Mouse (Mus musculus) lung, embryonic 15.5 days (tissue): Measurements from ENCODE around the gene Negr1. TPM values are rescaled to one million over a fixed set of nuclear protein-coding genes. Genes with fewer than 3 reads are reported as not detected.

Source experiments
- ATAC-seq: fragments of 200-750 bp; cut with Nextera tagmentation; 2 replicates; pipeline ENCODE4 v1.8.0; 2017; ENCODE audit warnings: moderate number of reproducible peaks, borderline replicate concordance; ENCODE audit not compliant: low FRiP score, low TSS enrichment; ENCODE audit errors: extremely low read depth
- H3K27ac ChIP-seq: fragments of 300-500 bp; sonication (generic); 2 replicates; pipeline ENCODE4 v1.5.1; 2015; ENCODE audit warnings: moderate library complexity, mild to moderate bottlenecking, inconsistent platforms
- H3K27me3 ChIP-seq: fragments of 300-500 bp; sonication (generic); 2 replicates; pipeline ENCODE4 v1.6.1; 2015; ENCODE audit warnings: inconsistent platforms
- H3K36me3 ChIP-seq: fragments of 300-500 bp; sonication (generic); 2 replicates; pipeline ENCODE4 v1.6.1; 2015; ENCODE audit warnings: inconsistent platforms
- H3K4me1 ChIP-seq: fragments of 300-500 bp; sonication (generic); 2 replicates; pipeline ENCODE4 v1.6.1; 2015; ENCODE audit warnings: inconsistent platforms
- H3K4me2 ChIP-seq: fragments of 300-500 bp; sonication (generic); 2 replicates; pipeline ENCODE4 v1.6.1; 2015; ENCODE audit warnings: inconsistent platforms, mild to moderate bottlenecking, moderate library complexity
- H3K4me3 ChIP-seq: fragments of 300-500 bp; sonication (generic); 2 replicates; pipeline ENCODE4 v1.5.1; 2015; ENCODE audit warnings: mild to moderate bottlenecking, inconsistent platforms
- H3K9ac ChIP-seq: fragments of 300-500 bp; sonication (generic); 2 replicates; pipeline ENCODE4 v1.6.1; 2015; ENCODE audit warnings: inconsistent platforms
- H3K9me3 ChIP-seq: fragments of 300-500 bp; sonication (generic); 2 replicates; pipeline ENCODE4 v1.6.1; 2016; ENCODE audit warnings: inconsistent platforms
- WGBS: fragments of 180-500 bp; shearing (Covaris S2); methylation state at CpG from one replicate; pipeline ENCODE4 v1.1.7; 2015; 5-methylcytosine and 5-hydroxymethylcytosine counted together
- polyA plus RNA-seq: library from polyadenylated mRNA; unstranded; fragments of >200 nt; fragmentation: Nextera tagmentation; extraction: Ambion mirVana; gene quantifications from 2 replicates; pipeline ENCODE4 v1.2.1, GENCODE M21; 2015

The Negr1 gene
- polyA plus RNA-seq, 1 experiment from 2014 or later = 7.5 TPM

- ATAC-seq = no peak
- WGBS = 55% methylated on average over 2 of the region's 2 CpGs
- no peak overlapping the region for H3K4me3 ChIP-seq
Measured at GRCm38 (mm10) chr3:156976816-156977215, 415.2 kb downstream of the Negr1 start.

GRCm38 (mm10) chr3:156980042-156980716, 418.6 kb downstream of the Negr1 start:
- Histone ChIP-seq H3K36me3 (no peaks in the 10 kb centered on the region), H3K27me3 (no peaks in the 10 kb centered on the region), H3K9me3 (no peaks in the 10 kb centered on the region), H3K4me3 (no peak overlapping the region), H3K9ac (no peak overlapping the region), H3K4me1 (peaks cover 4% of the 10 kb centered on the region; the same call in 1 of the 2 replicates), H3K27ac (no peak overlapping the region), H3K4me2 (no peak overlapping the region)
- WGBS = 54% methylated on average over 11 of the region's 11 CpGs
- ATAC-seq = no peak

More at GRCm38 (mm10) chr3:156976816-156977215, 415.2 kb downstream of the Negr1 start:
- no peaks in the 10 kb centered on the region for H3K9me3 ChIP-seq
- no peaks in the 10 kb centered on the region for H3K36me3 ChIP-seq
- H3K27me3 ChIP-seq = no peaks in the 10 kb centered on the region
- H3K4me1 ChIP-seq = no peaks in the 10 kb centered on the region
- H3K4me2 ChIP-seq = no peak overlapping the region
- no peak overlapping the region for H3K27ac ChIP-seq
- H3K9ac ChIP-seq = no peak overlapping the region

GRCm38 (mm10) chr3:156982102-156982501, 420.5 kb downstream of the Negr1 start:
- Histone ChIP-seq H3K4me1 (peaks cover 4% of the 10 kb centered on the region; the same call in 1 of the 2 replicates), H3K36me3 (no peaks in the 10 kb centered on the region), H3K9me3 (no peaks in the 10 kb centered on the region), H3K4me3 (no peak overlapping the region), H3K27me3 (no peaks in the 10 kb centered on the region), H3K4me2 (no peak overlapping the region), H3K27ac (no peak overlapping the region), H3K9ac (no peak overlapping the region)
- WGBS = 33% methylated on average over 4 of the region's 4 CpGs
- ATAC-seq = no peak

- no peaks in the 10 kb centered on the region for H3K27me3 ChIP-seq
- no peak overlapping the region for H3K27ac ChIP-seq
- no peaks in the 10 kb centered on the region for H3K9me3 ChIP-seq
- ATAC-seq = no peak
- whole genome bisulfite sequencing = 90% methylated on average over 3 of the region's 3 CpGs
- no peak overlapping the region for H3K9ac ChIP-seq
- peaks cover 1% of the 10 kb centered on the region; the same call in 1 of the 2 replicates for H3K4me1 ChIP-seq
- H3K36me3 ChIP-seq = no peaks in the 10 kb centered on the region
- no peak overlapping the region for H3K4me3 ChIP-seq
- H3K4me2 ChIP-seq = no peak overlapping the region
Measured at GRCm38 (mm10) chr3:156987113-156987512, 425.5 kb downstream of the Negr1 start.

GRCm38 (mm10) chr3:156992171-156992570, 430.6 kb downstream of the Negr1 start:
- Histone ChIP-seq H3K36me3 (no peaks in the 10 kb centered on the region), H3K9me3 (no peaks in the 10 kb centered on the region), H3K4me2 (no peak overlapping the region), H3K9ac (no peak overlapping the region), H3K27ac (no peak overlapping the region), H3K4me3 (no peak overlapping the region), H3K27me3 (no peaks in the 10 kb centered on the region), H3K4me1 (no peaks in the 10 kb centered on the region)
- no peak for ATAC-seq
- WGBS = 48% methylated on average over 2 of the region's 2 CpGs

- 79% methylated on average over 1 of the region's 1 CpGs for WGBS
Measured at GRCm38 (mm10) chr3:156992811-156993210, 431.2 kb downstream of the Negr1 start.

GRCm38 (mm10) chr3:156999177-156999808, 437.7 kb downstream of the Negr1 start:
- peak; percentile 94 for ATAC-seq
- H3K9ac ChIP-seq = no peak overlapping the region
- WGBS = 33% methylated on average over 5 of the region's 5 CpGs

More at GRCm38 (mm10) chr3:156992811-156993210, 431.2 kb downstream of the Negr1 start:
- H3K9ac ChIP-seq = no peak overlapping the region
- H3K9me3 ChIP-seq = no peaks in the 10 kb centered on the region
- no peaks in the 10 kb centered on the region for H3K27me3 ChIP-seq
- no peak for ATAC-seq
- H3K36me3 ChIP-seq = no peaks in the 10 kb centered on the region
- no peaks in the 10 kb centered on the region for H3K4me1 ChIP-seq
- no peak overlapping the region for H3K4me2 ChIP-seq
- H3K27ac ChIP-seq = no peak overlapping the region
- no peak overlapping the region for H3K4me3 ChIP-seq

GRCm38 (mm10) chr3:157021632-157022031, 460.0 kb downstream of the Negr1 start:
- ATAC-seq = peak; percentile 84
- no peak overlapping the region for H3K9ac ChIP-seq
- no peak overlapping the region for H3K4me3 ChIP-seq
- H3K4me2 ChIP-seq = no peak overlapping the region
- WGBS = 16% methylated on average over 2 of the region's 2 CpGs
- no peaks in the 10 kb centered on the region for H3K27me3 ChIP-seq
- H3K27ac ChIP-seq = peak overlapping the region; percentile 47; the same call in 1 of the 2 replicates
- H3K36me3 ChIP-seq = no peaks in the 10 kb centered on the region
- H3K9me3 ChIP-seq = no peaks in the 10 kb centered on the region
- H3K4me1 ChIP-seq = 0 out of 2 replicates have a peak, but pooled peaks cover 5% of the 10 kb centered on the region

More at GRCm38 (mm10) chr3:156999177-156999808, 437.7 kb downstream of the Negr1 start:
- Histone ChIP-seq H3K9me3 (no peaks in the 10 kb centered on the region), H3K4me1 (peaks cover 19% of the 10 kb centered on the region), H3K4me3 (no peak overlapping the region), H3K27ac (peak overlapping the region; percentile 46), H3K27me3 (no peaks in the 10 kb centered on the region), H3K4me2 (no peak overlapping the region), H3K36me3 (no peaks in the 10 kb centered on the region)

GRCm38 (mm10) chr3:157024580-157024979, 463.0 kb downstream of the Negr1 start:
- no peak for ATAC-seq
- WGBS = 39% methylated on average over 6 of the region's 6 CpGs
- 0 out of 2 replicates have a peak, but pooled peaks cover 5% of the 10 kb centered on the region for H3K4me1 ChIP-seq
- no peak overlapping the region for H3K27ac ChIP-seq
- H3K4me3 ChIP-seq = no peak overlapping the region
- H3K36me3 ChIP-seq = no peaks in the 10 kb centered on the region
- no peaks in the 10 kb centered on the region for H3K27me3 ChIP-seq
- no peak overlapping the region for H3K9ac ChIP-seq
- no peaks in the 10 kb centered on the region for H3K9me3 ChIP-seq
- H3K4me2 ChIP-seq = no peak overlapping the region

- ATAC-seq = no peak
- no peaks in the 10 kb centered on the region for H3K36me3 ChIP-seq
- H3K4me1 ChIP-seq = no peaks in the 10 kb centered on the region
- H3K27ac ChIP-seq = no peak overlapping the region
- H3K9ac ChIP-seq = no peak overlapping the region
- WGBS = 45% methylated on average over 4 of the region's 4 CpGs
- H3K9me3 ChIP-seq = no peaks in the 10 kb centered on the region
- H3K4me2 ChIP-seq = no peak overlapping the region
- H3K4me3 ChIP-seq = no peak overlapping the region
- H3K27me3 ChIP-seq = no peaks in the 10 kb centered on the region
Measured at GRCm38 (mm10) chr3:157031513-157032142, 470.0 kb downstream of the Negr1 start.

- Histone ChIP-seq H3K4me1 (no peaks in the 10 kb centered on the region), H3K36me3 (no peaks in the 10 kb centered on the region), H3K27ac (no peak overlapping the region), H3K9ac (no peak overlapping the region), H3K9me3 (no peaks in the 10 kb centered on the region), H3K27me3 (no peaks in the 10 kb centered on the region), H3K4me2 (no peak overlapping the region), H3K4me3 (no peak overlapping the region)
- ATAC-seq = no peak
- 76% methylated on average over 6 of the region's 6 CpGs for WGBS
Measured at GRCm38 (mm10) chr3:157036016-157036415, 474.4 kb downstream of the Negr1 start.

- ATAC-seq = no peak
Measured at GRCm38 (mm10) chr3:157036568-157036967, 475.0 kb downstream of the Negr1 start.

More at GRCm38 (mm10) chr3:157036568-157036967, 475.0 kb downstream of the Negr1 start:
- no peaks in the 10 kb centered on the region for H3K36me3 ChIP-seq
- H3K27me3 ChIP-seq = no peaks in the 10 kb centered on the region
- H3K4me2 ChIP-seq = no peak overlapping the region
- no peak overlapping the region for H3K9ac ChIP-seq
- no peak overlapping the region for H3K27ac ChIP-seq
- H3K4me3 ChIP-seq = no peak overlapping the region
- H3K9me3 ChIP-seq = no peaks in the 10 kb centered on the region
- 67% methylated on average over 1 of the region's 1 CpGs for WGBS
- H3K4me1 ChIP-seq = no peaks in the 10 kb centered on the region
